Mouse (Mus musculus): ENCODE data around the gene Whrn. TPM values are rescaled to one million over a fixed set of nuclear protein-coding genes. Genes with fewer than 3 reads are reported as not detected.

The Whrn gene
- polyA plus RNA-seq, 1 experiment = 28.9 TPM

DNA sequence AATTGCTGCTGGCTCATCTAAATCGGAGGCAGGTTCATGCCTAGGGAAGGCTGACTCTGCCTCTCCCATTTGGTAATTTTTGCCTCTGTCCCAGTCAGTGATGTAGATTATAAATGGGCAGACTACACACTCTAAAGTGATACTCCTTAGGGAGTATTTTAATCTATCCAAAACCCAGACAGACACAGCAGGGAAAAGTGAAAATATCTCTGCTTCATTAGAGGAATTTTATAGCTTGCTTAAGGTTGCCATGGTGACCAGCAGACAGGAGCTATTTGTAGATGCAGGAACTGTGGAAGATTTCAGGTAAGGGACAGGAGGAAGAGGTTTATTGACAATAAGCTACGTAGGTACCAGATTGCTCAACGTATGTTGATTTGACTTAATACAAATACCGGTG, 41.8 kb upstream of the Whrn start:
- H3K79me2 ChIP-seq (ENCODE audit: control insufficient read depth, insufficient read depth) = no peaks in the 10 kb centered on the region
- no peaks in the 10 kb centered on the region for H3K27me3 ChIP-seq (ENCODE audit: control insufficient read depth, insufficient read depth, insufficient read length)
- no peak for TF ChIP-seq CTCF (IDR thresholded peaks at IDR 0.05; ENCODE audit: control insufficient read depth, insufficient read depth, insufficient read length)
- TF ChIP-seq MYOD1 (IDR thresholded peaks at IDR 0.05; ENCODE audit: control insufficient read depth, insufficient read length, low read depth) = no peak
- TF ChIP-seq FOSL1 (IDR thresholded peaks at IDR 0.05; ENCODE audit: insufficient read depth, low read length, poor library complexity, severe bottlenecking) = no peak
- TF ChIP-seq CEBPB (IDR thresholded peaks at IDR 0.05; ENCODE audit: low read depth) = no peak
- no peak for TF ChIP-seq USF1 (IDR thresholded peaks at IDR 0.05; ENCODE audit: low read depth)
- no peak for TF ChIP-seq MAX (IDR thresholded peaks at IDR 0.05)
- no peak for TF ChIP-seq MYOG (IDR thresholded peaks at IDR 0.05; ENCODE audit: control insufficient read depth, extremely low read depth, insufficient read length)
- H3K4me3 ChIP-seq (ENCODE audit: insufficient read depth, poor library complexity, severe bottlenecking) = no peak overlapping the region
- no peaks in the 10 kb centered on the region for H3K79me3 ChIP-seq (ENCODE audit: low read depth)
- H3ac ChIP-seq (ENCODE audit: control insufficient read depth, insufficient read length, low read depth) = no peak overlapping the region
- H3K36me3 ChIP-seq (ENCODE audit: control insufficient read depth, insufficient read depth) = no peaks in the 10 kb centered on the region

DNA sequence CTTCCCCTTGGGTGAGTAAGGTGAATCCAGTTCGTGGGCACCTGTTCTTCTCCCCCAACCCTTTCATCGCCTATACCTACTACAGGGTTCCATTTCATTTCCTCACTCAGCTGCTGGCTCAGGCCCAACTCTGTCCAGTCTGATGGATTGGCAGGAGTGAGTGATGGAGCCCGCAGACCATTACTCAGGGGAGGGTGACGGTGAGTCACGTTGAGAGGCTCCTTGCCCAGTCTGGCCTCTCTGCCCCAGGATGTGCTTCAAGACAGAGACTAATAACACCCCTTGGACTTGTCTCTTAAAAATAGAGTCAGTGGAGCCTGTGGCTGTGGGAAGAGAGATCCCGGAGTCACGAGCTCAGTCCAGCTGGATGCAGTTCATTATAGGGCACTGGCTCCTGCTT, 34.6 kb upstream of the Whrn start:
- Histone ChIP-seq H3K36me3 (ENCODE audit: control insufficient read depth, insufficient read depth) (no peaks in the 10 kb centered on the region), H3K4me3 (ENCODE audit: insufficient read depth, poor library complexity, severe bottlenecking) (no peak overlapping the region), H3K27me3 (ENCODE audit: control insufficient read depth, insufficient read depth, insufficient read length) (no peaks in the 10 kb centered on the region), H3K79me3 (ENCODE audit: low read depth) (no peaks in the 10 kb centered on the region), H3ac (ENCODE audit: control insufficient read depth, insufficient read length, low read depth) (no peak overlapping the region), H3K79me2 (ENCODE audit: control insufficient read depth, insufficient read depth) (no peaks in the 10 kb centered on the region)
- TF ChIP-seq CTCF (IDR thresholded peaks at IDR 0.05; ENCODE audit: control insufficient read depth, insufficient read depth, insufficient read length) = no peak
- TF ChIP-seq MAX (IDR thresholded peaks at IDR 0.05) = peak; percentile 46
- TF ChIP-seq USF1 (IDR thresholded peaks at IDR 0.05; ENCODE audit: low read depth) = peak; percentile 55
- no peak for TF ChIP-seq MYOG (IDR thresholded peaks at IDR 0.05; ENCODE audit: control insufficient read depth, extremely low read depth, insufficient read length)
- TF ChIP-seq MYOD1 (IDR thresholded peaks at IDR 0.05; ENCODE audit: control insufficient read depth, insufficient read length, low read depth) = peak; percentile 87
- peak; percentile 87 for TF ChIP-seq FOSL1 (IDR thresholded peaks at IDR 0.05; ENCODE audit: insufficient read depth, low read length, poor library complexity, severe bottlenecking)
- TF ChIP-seq CEBPB (IDR thresholded peaks at IDR 0.05; ENCODE audit: low read depth) = no peak

DNA sequence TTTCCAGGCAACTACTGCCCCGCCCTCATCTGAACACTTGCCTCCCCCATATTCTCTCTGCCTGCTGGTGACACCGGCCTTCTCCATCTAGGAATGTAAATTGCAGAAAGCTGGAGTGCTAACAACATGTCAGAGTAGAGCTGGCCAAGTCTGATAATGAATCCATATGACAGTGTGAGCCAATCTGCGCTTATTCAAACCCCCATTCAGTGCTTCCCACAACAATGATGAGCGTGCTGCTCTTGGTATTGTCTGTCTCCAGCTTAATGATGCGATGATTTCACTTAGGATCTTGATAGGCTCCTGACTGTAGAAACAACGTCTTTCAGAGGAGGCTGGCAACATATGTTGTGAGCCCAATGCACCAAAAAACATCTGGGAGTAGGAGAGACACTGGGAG, 33.2 kb upstream of the Whrn start:
- Histone ChIP-seq H3K4me3 (ENCODE audit: insufficient read depth, poor library complexity, severe bottlenecking) (no peak overlapping the region), H3K79me2 (ENCODE audit: control insufficient read depth, insufficient read depth) (no peaks in the 10 kb centered on the region)

DNA sequence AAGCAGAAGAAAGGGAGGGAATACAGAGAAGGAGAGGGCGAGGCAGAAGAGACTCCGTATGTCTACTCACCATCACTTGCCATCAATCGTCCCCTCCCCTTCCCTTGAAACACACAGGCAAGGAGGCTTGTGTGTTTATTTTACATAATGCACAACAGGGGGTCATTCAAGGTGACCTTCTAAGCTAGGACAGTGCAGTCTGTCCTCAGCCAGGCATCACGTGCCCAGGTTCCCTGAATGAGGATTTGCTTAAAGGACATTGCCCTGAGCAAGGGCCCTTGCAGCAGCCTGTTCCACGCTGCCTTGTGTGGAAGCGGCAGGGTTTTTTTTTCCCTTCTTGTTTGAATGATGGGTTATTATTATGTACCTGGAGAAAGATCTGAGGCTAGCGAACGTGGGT, 29.7 kb upstream of the Whrn start:
- H3K4me3 ChIP-seq (ENCODE audit: insufficient read depth, poor library complexity, severe bottlenecking) = no peak overlapping the region
- no peak overlapping the region for H3ac ChIP-seq (ENCODE audit: control insufficient read depth, insufficient read length, low read depth)
- H3K79me2 ChIP-seq (ENCODE audit: control insufficient read depth, insufficient read depth) = no peaks in the 10 kb centered on the region
- H3K27me3 ChIP-seq (ENCODE audit: control insufficient read depth, insufficient read depth, insufficient read length) = no peaks in the 10 kb centered on the region
- no peaks in the 10 kb centered on the region for H3K36me3 ChIP-seq (ENCODE audit: control insufficient read depth, insufficient read depth)
- TF ChIP-seq MAX (IDR thresholded peaks at IDR 0.05) = no peak
- TF ChIP-seq CTCF (IDR thresholded peaks at IDR 0.05; ENCODE audit: control insufficient read depth, insufficient read depth, insufficient read length) = no peak
- no peak for TF ChIP-seq USF1 (IDR thresholded peaks at IDR 0.05; ENCODE audit: low read depth)
- no peak for TF ChIP-seq FOSL1 (IDR thresholded peaks at IDR 0.05; ENCODE audit: insufficient read depth, low read length, poor library complexity, severe bottlenecking)
- TF ChIP-seq CEBPB (IDR thresholded peaks at IDR 0.05; ENCODE audit: low read depth) = no peak
- TF ChIP-seq MYOD1 (IDR thresholded peaks at IDR 0.05; ENCODE audit: control insufficient read depth, insufficient read length, low read depth) = no peak
- TF ChIP-seq MYOG (IDR thresholded peaks at IDR 0.05; ENCODE audit: control insufficient read depth, extremely low read depth, insufficient read length) = no peak
- no peaks in the 10 kb centered on the region for H3K79me3 ChIP-seq (ENCODE audit: low read depth)

More for the DNA sequence above, 33.2 kb upstream of the Whrn start:
- H3K27me3 ChIP-seq (ENCODE audit: control insufficient read depth, insufficient read depth, insufficient read length) = no peaks in the 10 kb centered on the region
- no peak overlapping the region for H3ac ChIP-seq (ENCODE audit: control insufficient read depth, insufficient read length, low read depth)
- TF ChIP-seq CTCF (IDR thresholded peaks at IDR 0.05; ENCODE audit: control insufficient read depth, insufficient read depth, insufficient read length) = no peak
- no peak for TF ChIP-seq MAX (IDR thresholded peaks at IDR 0.05)
- TF ChIP-seq MYOD1 (IDR thresholded peaks at IDR 0.05; ENCODE audit: control insufficient read depth, insufficient read length, low read depth) = no peak
- no peak for TF ChIP-seq MYOG (IDR thresholded peaks at IDR 0.05; ENCODE audit: control insufficient read depth, extremely low read depth, insufficient read length)
- TF ChIP-seq FOSL1 (IDR thresholded peaks at IDR 0.05; ENCODE audit: insufficient read depth, low read length, poor library complexity, severe bottlenecking) = no peak
- no peak for TF ChIP-seq CEBPB (IDR thresholded peaks at IDR 0.05; ENCODE audit: low read depth)
- no peak for TF ChIP-seq USF1 (IDR thresholded peaks at IDR 0.05; ENCODE audit: low read depth)
- H3K79me3 ChIP-seq (ENCODE audit: low read depth) = no peaks in the 10 kb centered on the region
- no peaks in the 10 kb centered on the region for H3K36me3 ChIP-seq (ENCODE audit: control insufficient read depth, insufficient read depth)

DNA sequence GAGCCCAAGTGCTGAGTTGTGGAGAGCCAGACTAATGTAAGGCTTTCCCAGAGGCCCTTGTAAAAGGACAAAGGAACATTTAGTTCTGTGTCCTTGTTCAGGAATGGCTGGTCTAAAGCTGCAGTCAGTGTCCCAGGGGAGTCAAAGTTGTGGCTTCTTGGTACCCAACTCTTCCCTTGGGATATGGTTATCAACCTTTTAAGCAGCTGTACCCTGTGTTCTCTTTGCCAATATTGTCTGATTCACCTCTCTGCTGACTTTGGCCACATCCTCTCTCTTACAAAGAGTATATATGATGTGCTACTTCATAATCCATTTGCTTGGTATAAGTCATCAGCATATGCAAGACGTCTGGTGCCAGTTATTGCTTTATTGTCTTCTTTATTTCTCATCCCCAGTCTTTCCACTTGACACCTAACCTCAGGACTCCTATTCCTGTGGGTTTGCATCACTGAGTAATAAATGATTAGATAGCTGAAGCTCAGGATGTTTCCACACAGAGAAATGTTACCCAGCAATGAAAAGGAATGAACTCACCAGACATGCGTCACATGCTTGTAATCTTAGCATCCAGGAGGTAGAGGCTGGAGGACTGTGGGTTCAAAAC, 26.1 kb upstream of the Whrn start:
- Histone ChIP-seq H3ac (ENCODE audit: control insufficient read depth, insufficient read length, low read depth) (no peak overlapping the region), H3K27me3 (ENCODE audit: control insufficient read depth, insufficient read depth, insufficient read length) (no peaks in the 10 kb centered on the region), H3K79me3 (ENCODE audit: low read depth) (no peaks in the 10 kb centered on the region), H3K36me3 (ENCODE audit: control insufficient read depth, insufficient read depth) (no peaks in the 10 kb centered on the region), H3K4me3 (ENCODE audit: insufficient read depth, poor library complexity, severe bottlenecking) (no peak overlapping the region), H3K79me2 (ENCODE audit: control insufficient read depth, insufficient read depth) (no peaks in the 10 kb centered on the region)
- peak; percentile 16 for TF ChIP-seq FOSL1 (IDR thresholded peaks at IDR 0.05; ENCODE audit: insufficient read depth, low read length, poor library complexity, severe bottlenecking)
- no peak for TF ChIP-seq CTCF (IDR thresholded peaks at IDR 0.05; ENCODE audit: control insufficient read depth, insufficient read depth, insufficient read length)
- TF ChIP-seq CEBPB (IDR thresholded peaks at IDR 0.05; ENCODE audit: low read depth) = peak; percentile 74
- TF ChIP-seq MYOG (IDR thresholded peaks at IDR 0.05; ENCODE audit: control insufficient read depth, extremely low read depth, insufficient read length) = no peak
- TF ChIP-seq MYOD1 (IDR thresholded peaks at IDR 0.05; ENCODE audit: control insufficient read depth, insufficient read length, low read depth) = peak; percentile 89
- no peak for TF ChIP-seq MAX (IDR thresholded peaks at IDR 0.05)
- peak; percentile 72 for TF ChIP-seq USF1 (IDR thresholded peaks at IDR 0.05; ENCODE audit: low read depth)
